In the genomic region with DNA sequence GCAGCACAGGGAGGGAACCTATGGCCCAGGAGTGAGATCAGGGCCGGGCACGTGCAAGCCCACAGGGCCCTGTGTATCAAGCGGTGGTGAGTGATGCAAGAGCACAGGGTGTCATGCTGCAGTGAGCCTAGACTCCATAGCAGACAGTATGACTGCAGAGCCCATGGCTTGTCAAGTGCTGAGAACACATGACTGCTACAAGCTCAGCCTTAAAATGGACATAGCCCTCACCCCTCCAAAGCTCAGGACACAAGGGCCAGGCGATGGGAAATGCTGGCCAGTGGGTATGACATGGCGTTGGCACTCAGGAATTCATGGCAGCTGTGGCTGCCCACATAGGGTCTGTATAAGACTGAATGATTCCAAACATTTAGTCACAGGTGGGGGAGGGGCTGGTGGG, we compare ENCODE assay signal across 15 mouse cellular contexts. TPM values are rescaled to one million over a fixed set of nuclear protein-coding genes. Genes with fewer than 3 reads are reported as not detected.
DNase-seq lines count a peak whose midpoint lies in the region; ATAC-seq lines count a peak whose summit lies in the region.
"Had no signal": no experiment of that assay in that cellular context is flagged by ENCODE, and none has a peak within 500 bp of the region (broad histone marks: within the 10 kb centered on the region; RNA-seq: fewer than 3 reads in every experiment).

No protein-coding gene starts in this region.

- no peaks in the 10 kb centered on the region for H3K27me3 ChIP-seq in hindbrain, embryonic 10.5 days (ENCODE audit: insufficient read depth, poor library complexity, severe bottlenecking)
- H3K27me3 ChIP-seq in hindbrain, embryonic 11.5 days (ENCODE audit: control insufficient read depth, insufficient read depth, low read length), result no peaks in the 10 kb centered on the region
- H3K27me3 ChIP-seq in midbrain, embryonic 10.5 days (ENCODE audit: low read depth, poor library complexity, severe bottlenecking), result no peaks in the 10 kb centered on the region
- no peaks in the 10 kb centered on the region for H3K27me3 ChIP-seq in midbrain, embryonic 11.5 days (ENCODE audit: control insufficient read depth, insufficient read depth, low read length)
- H3K27me3 ChIP-seq: CH12.LX; forebrain, embryonic 15.5 days had no signal

- peak overlapping the region; percentile 68 for H3K27ac ChIP-seq in hindbrain, embryonic 10.5 days
- H3K27ac ChIP-seq in hindbrain, embryonic 11.5 days (ENCODE audit: low read depth, low read length), result no peak overlapping the region
- peak overlapping the region; percentile 43; the same call in 1 of the 2 replicates for H3K27ac ChIP-seq in midbrain, embryonic 10.5 days (replicated peaks)
- H3K27ac ChIP-seq in midbrain, embryonic 11.5 days (ENCODE audit: low read depth, low read length), result no peak overlapping the region
- H3K27ac ChIP-seq: forebrain, embryonic 15.5 days; gastrocnemius, adult 2 months; left cerebral cortex, adult 2 months had no signal

- H3K36me3 ChIP-seq in hindbrain, embryonic 10.5 days, result peaks cover 45% of the 10 kb centered on the region
- H3K36me3 ChIP-seq in hindbrain, embryonic 11.5 days (ENCODE audit: control insufficient read depth, insufficient read depth, low read length), result no peaks in the 10 kb centered on the region
- H3K36me3 ChIP-seq in midbrain, embryonic 10.5 days, result peaks cover 28% of the 10 kb centered on the region
- no peaks in the 10 kb centered on the region for H3K36me3 ChIP-seq in midbrain, embryonic 11.5 days (ENCODE audit: control insufficient read depth, insufficient read depth, low read length)
- H3K36me3 ChIP-seq: forebrain, embryonic 15.5 days had no signal

- no peak overlapping the region for H3K9ac ChIP-seq in hindbrain, embryonic 11.5 days (ENCODE audit: low read depth, low read length)
- H3K9ac ChIP-seq in midbrain, embryonic 11.5 days (ENCODE audit: low read length), result no peak overlapping the region
- H3K9ac ChIP-seq: forebrain, embryonic 15.5 days had no signal

- WGBS in hindbrain, embryonic 10.5 days, result 86% methylated on average over 5 of the region's 5 CpGs
- WGBS in hindbrain, embryonic 11.5 days, result 81% methylated on average over 5 of the region's 5 CpGs
- 88% methylated on average over 5 of the region's 5 CpGs for WGBS in midbrain, embryonic 10.5 days
- WGBS in midbrain, embryonic 11.5 days, result 87% methylated on average over 5 of the region's 5 CpGs

- H3K9me3 ChIP-seq in hindbrain, embryonic 10.5 days, result no peaks in the 10 kb centered on the region
- no peaks in the 10 kb centered on the region for H3K9me3 ChIP-seq in hindbrain, embryonic 11.5 days (ENCODE audit: control insufficient read depth, low read length)
- H3K9me3 ChIP-seq in midbrain, embryonic 10.5 days (replicated peaks), result no peaks in the 10 kb centered on the region
- H3K9me3 ChIP-seq in midbrain, embryonic 11.5 days (ENCODE audit: control insufficient read depth, low read length), result no peaks in the 10 kb centered on the region
- H3K9me3 ChIP-seq: forebrain, embryonic 15.5 days had no signal

- DNase-seq in hindbrain, embryonic 10.5 days (ENCODE audit: low spot score), result no peak
- no peak for DNase-seq in hindbrain, embryonic 11.5 days (ENCODE audit: low spot score)
- no peak for DNase-seq in midbrain, embryonic 10.5 days (ENCODE audit: low spot score)
- no peak for DNase-seq in midbrain, embryonic 11.5 days (ENCODE audit: low spot score, missing footprints)
- DNase-seq in embryo, embryonic 9.5 days (ENCODE audit: extremely low spot score), result no peak
- DNase-seq: cerebellum, adult 18-20 months; gastrocnemius, adult 2 months; kidney, adult 11 months; lung, postnatal 14 days; thymus, postnatal 25 days had no signal

- H3K4me1 ChIP-seq in hindbrain, embryonic 10.5 days (replicated peaks), result peaks cover 51% of the 10 kb centered on the region
- H3K4me1 ChIP-seq in hindbrain, embryonic 11.5 days (replicated peaks; ENCODE audit: control insufficient read depth, insufficient read depth, low read length), result no peaks in the 10 kb centered on the region
- peaks cover 24% of the 10 kb centered on the region for H3K4me1 ChIP-seq in midbrain, embryonic 10.5 days
- H3K4me1 ChIP-seq in midbrain, embryonic 11.5 days (ENCODE audit: control insufficient read depth, insufficient read depth, low read length), result peaks cover 2% of the 10 kb centered on the region; the same call in 1 of the 2 replicates
- H3K4me1 ChIP-seq: forebrain, embryonic 15.5 days had no signal

- H3K4me2 ChIP-seq in hindbrain, embryonic 11.5 days (replicated peaks; ENCODE audit: low read depth, low read length), result no peak overlapping the region
- no peak overlapping the region for H3K4me2 ChIP-seq in midbrain, embryonic 11.5 days
- H3K4me2 ChIP-seq: forebrain, embryonic 15.5 days had no signal

- no peak for ATAC-seq in hindbrain, embryonic 11.5 days (ENCODE audit: low FRiP score)
- no peak for ATAC-seq in midbrain, embryonic 11.5 days (ENCODE audit: low FRiP score)
- ATAC-seq in granulocyte monocyte progenitor cell, adult 5-6 weeks (replicated peaks; ENCODE audit: poor library complexity, severe bottlenecking), result peak; percentile 17; the same call in 1 of the 2 replicates
- peak; percentile 37; the same call in 1 of the 2 replicates for ATAC-seq in megakaryocyte progenitor cell, adult 5-6 weeks (replicated peaks; ENCODE audit: poor library complexity)
- ATAC-seq: forebrain, embryonic 15.5 days had no signal

- H3K4me3 ChIP-seq in hindbrain, embryonic 10.5 days, result no peak overlapping the region
- no peak overlapping the region for H3K4me3 ChIP-seq in hindbrain, embryonic 11.5 days (ENCODE audit: low read depth, low read length)
- H3K4me3 ChIP-seq in midbrain, embryonic 10.5 days, result no peak overlapping the region
- H3K4me3 ChIP-seq in midbrain, embryonic 11.5 days (ENCODE audit: low read depth, low read length), result no peak overlapping the region
- H3K4me3 ChIP-seq: forebrain, embryonic 15.5 days; gastrocnemius, adult 2 months; left cerebral cortex, adult 2 months had no signal

RNA-seq across cellular contexts. Expression of gene Emid1, which starts 45.0 kb away (rescaled TPM):
- 31.9 and 40.0 TPM in 2 replicates for polyA plus RNA-seq in hindbrain, embryonic 10.5 days (2016; fragmentation: Nextera tagmentation; extraction: Ambion mirVana)
- polyA plus RNA-seq in hindbrain, embryonic 11.5 days (2014; fragmentation: Nextera tagmentation; extraction: Ambion mirVana), result 19.2 and 22.7 TPM in 2 replicates
- 21.9 and 28.2 TPM in 2 replicates for polyA plus RNA-seq in midbrain, embryonic 10.5 days (2016; fragmentation: Nextera tagmentation; extraction: Ambion mirVana)
- polyA plus RNA-seq in midbrain, embryonic 11.5 days (2014; fragmentation: Nextera tagmentation; extraction: Ambion mirVana), result 12.3 and 13.7 TPM in 2 replicates
- total RNA-seq in granulocyte monocyte progenitor cell, adult 5-6 weeks (2014; fragmentation: Nextera tagmentation), result 10.0 and 11.4 TPM in 2 replicates
- 5.1 and 7.9 TPM in 2 replicates for total RNA-seq in granulocyte monocyte progenitor cell, adult 5-6 weeks (2017)
- 3.5 and 5.5 TPM in 2 replicates for total RNA-seq in megakaryocyte progenitor cell, adult 5-6 weeks (2015)
- total RNA-seq in megakaryocyte progenitor cell, adult 5-6 weeks (2017), result 5.2 and 5.5 TPM in 2 replicates
- total RNA-seq: CH12.LX had no signal

Comparison
In these comparisons a context has a peak if more than half of its experiments do, and no peak if none do; other contexts are left out.
1. H3K27ac ChIP-seq: peak in hindbrain, embryonic 10.5 days (single experiment) and midbrain, embryonic 10.5 days (single experiment); none in hindbrain, embryonic 11.5 days (single experiment) and midbrain, embryonic 11.5 days (single experiment).
2. ATAC-seq: peak in granulocyte monocyte progenitor cell, adult 5-6 weeks (single experiment) and megakaryocyte progenitor cell, adult 5-6 weeks (single experiment); none in hindbrain, embryonic 11.5 days (single experiment) and midbrain, embryonic 11.5 days (single experiment).